Mouse (Mus musculus) kidney, postnatal 0 days (tissue): ENCODE results near the gene H2-T23. TPM values are rescaled to one million over a fixed set of nuclear protein-coding genes. Genes with fewer than 3 reads are reported as not detected.

Source experiments
- ATAC-seq: fragments of 200-750 bp; cut with Nextera tagmentation; replicated peaks from 2 replicates; pipeline ENCODE4 v1.8.0; 2017; ENCODE audit warnings: low read depth, moderate number of reproducible peaks, moderate TSS enrichment, moderate library complexity; ENCODE audit not compliant: low FRiP score
- DNase-seq: peaks from one replicate; pipeline ENCODE4 v3.0.0-alpha.2; 2016; ENCODE audit warnings: low spot score
- H3K27ac ChIP-seq: fragments of 300-500 bp; sonication (generic); 2 replicates; pipeline ENCODE4 v1.5.1; 2014; ENCODE audit warnings: mild to moderate bottlenecking
- H3K27me3 ChIP-seq: fragments of 300-500 bp; sonication (generic); 2 replicates; pipeline ENCODE4 v1.6.1; 2014; ENCODE audit warnings: low read length, mixed read lengths; ENCODE audit not compliant: insufficient read depth
- H3K36me3 ChIP-seq: fragments of 300-500 bp; sonication (generic); 2 replicates; pipeline ENCODE4 v1.6.1; 2014; ENCODE audit warnings: low read length, mixed read lengths; ENCODE audit not compliant: insufficient read depth
- H3K4me1 ChIP-seq: fragments of 300-500 bp; sonication (generic); replicated peaks from 2 replicates; pipeline ENCODE4 v1.6.1; 2014; ENCODE audit warnings: antibody characterized with exemption, low read length, mixed read lengths; ENCODE audit not compliant: insufficient read depth
- H3K4me2 ChIP-seq: fragments of 300-500 bp; sonication (generic); 2 replicates; pipeline ENCODE4 v1.6.1; 2014; ENCODE audit warnings: mild to moderate bottlenecking, low read length, moderate library complexity, mixed read lengths
- H3K4me3 ChIP-seq: fragments of 300-500 bp; sonication (generic); replicated peaks from 2 replicates; pipeline ENCODE4 v1.5.1; 2014; ENCODE audit warnings: low read depth, low read length
- H3K9ac ChIP-seq: fragments of 300-500 bp; sonication (generic); 2 replicates; pipeline ENCODE4 v1.6.1; 2014; ENCODE audit warnings: low read depth, low read length
- H3K9me3 ChIP-seq: fragments of 300-500 bp; sonication (generic); replicated peaks from 2 replicates; pipeline ENCODE4 v1.6.1; 2016; ENCODE audit warnings: low read length, inconsistent platforms, mixed read lengths
- CTCF ChIP-seq: IDR thresholded peaks from 2 replicates; pipeline ENCODE4 v1.5.1; 2016; ENCODE audit warnings: antibody characterized with exemption, low read depth, mild to moderate bottlenecking, moderate library complexity
- WGBS: fragments of 180-500 bp; shearing (Covaris S2); extraction: QIAGEN DNeasy Blood & Tissue Kit; methylation state at CpG from one replicate; pipeline ENCODE4 v1.1.7; 2014; 5-methylcytosine and 5-hydroxymethylcytosine counted together
- polyA plus RNA-seq: library from polyadenylated mRNA; unstranded; fragments of >200 nt; fragmentation: Nextera tagmentation; extraction: Ambion mirVana; gene quantifications from 2 replicates; pipeline ENCODE4 v1.2.1, GENCODE M21; 2015

Gene H2-T23
- polyA plus RNA-seq, 1 experiment from 2014 or later: 16.1 TPM

DNA sequence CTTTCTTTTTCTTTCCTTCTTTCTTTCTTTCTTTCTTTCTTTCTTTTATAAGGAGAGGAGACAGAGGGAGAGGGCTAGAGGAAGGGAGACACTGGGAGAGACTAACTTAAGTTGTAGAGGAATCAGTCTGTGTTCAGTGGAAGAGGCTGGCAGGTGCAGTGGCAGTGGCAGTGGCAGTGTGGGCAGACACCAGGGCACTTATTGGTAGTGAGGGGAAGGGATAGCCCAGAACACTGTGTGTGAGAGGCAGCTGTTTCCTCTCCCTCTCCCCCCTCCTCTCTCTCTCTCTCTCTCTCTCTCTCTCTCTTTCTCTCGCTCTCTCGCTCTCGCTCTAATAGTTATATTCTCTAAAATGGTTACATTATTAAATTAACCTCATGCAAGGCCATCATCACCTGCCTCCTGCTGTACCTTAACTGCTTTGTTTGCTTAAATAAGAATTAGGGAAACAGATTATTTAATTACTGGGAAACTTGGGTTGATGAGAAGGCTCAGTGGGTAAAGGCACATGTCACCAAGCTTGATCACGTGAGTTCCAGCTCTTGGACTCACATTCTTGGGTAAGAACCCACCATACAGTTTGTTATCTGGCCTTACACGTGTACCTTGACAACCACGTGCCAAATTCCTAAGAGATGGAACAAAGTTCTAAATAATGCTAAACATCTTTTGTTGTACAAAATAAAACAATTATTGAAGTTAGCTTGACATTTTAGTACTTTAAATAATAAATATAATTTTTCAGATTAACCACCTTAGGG lies 33.9 kb downstream of the H2-T23 start:
- H3K4me1 ChIP-seq: no peaks in the 10 kb centered on the region
- no peaks in the 10 kb centered on the region for H3K36me3 ChIP-seq
- 83% methylated on average over 6 of the region's 6 CpGs for WGBS

DNA sequence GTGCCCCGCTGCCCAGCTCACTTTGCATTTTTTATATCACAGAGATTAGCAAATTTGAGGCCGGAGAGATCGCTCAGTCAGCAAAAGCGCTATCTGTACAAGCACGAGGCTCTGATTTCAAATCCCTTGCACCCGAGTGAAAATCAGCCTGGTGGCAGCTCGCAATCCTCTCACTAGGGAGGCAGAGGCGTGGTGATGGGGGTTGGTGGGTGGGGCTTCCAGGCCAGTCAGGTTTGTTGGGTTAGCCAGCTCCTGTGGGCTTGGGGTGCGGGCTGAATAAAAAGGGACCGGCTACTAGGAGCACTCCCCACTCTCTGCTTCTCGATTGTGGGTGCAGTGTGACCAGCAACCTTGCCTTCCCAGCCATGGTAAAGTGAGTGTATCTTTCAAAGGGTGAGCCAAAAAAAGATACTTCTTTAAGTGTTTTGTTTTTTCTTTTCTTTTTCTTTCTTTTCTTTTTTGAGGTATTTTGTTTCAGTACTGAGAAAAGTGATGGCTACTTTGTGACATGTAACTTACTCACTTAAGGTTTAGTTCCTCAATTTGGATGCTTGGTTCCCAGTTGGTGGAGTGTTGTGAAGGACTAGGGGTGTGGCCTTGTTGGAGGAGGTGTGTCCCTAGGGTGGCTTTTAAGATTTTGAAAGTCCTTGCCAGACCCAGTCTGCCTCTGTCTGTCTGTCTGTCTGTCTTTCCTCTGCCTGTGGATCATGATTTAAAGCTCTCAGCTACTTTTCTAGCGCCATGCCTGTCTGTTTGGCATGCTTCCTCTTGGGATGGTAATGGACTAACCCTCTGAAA lies 34.7 kb downstream of the H2-T23 start:
- no peaks in the 10 kb centered on the region for H3K4me1 ChIP-seq
- H3K9me3 ChIP-seq: no peaks in the 10 kb centered on the region
- H3K4me2 ChIP-seq: no peak overlapping the region
- ATAC-seq (no peak), DNase-seq (no peak)
- no peak overlapping the region for H3K9ac ChIP-seq
- no peaks in the 10 kb centered on the region for H3K36me3 ChIP-seq
- 62% methylated on average over 12 of the region's 12 CpGs for WGBS
- H3K4me3 ChIP-seq: no peak overlapping the region
- no peaks in the 10 kb centered on the region for H3K27me3 ChIP-seq
- TF ChIP-seq CTCF: no peak
- H3K27ac ChIP-seq: no peak overlapping the region

More for the DNA sequence above, 33.9 kb downstream of the H2-T23 start:
- no peak for TF ChIP-seq CTCF
- no peak overlapping the region for H3K4me3 ChIP-seq
- H3K9me3 ChIP-seq: no peaks in the 10 kb centered on the region
- H3K9ac ChIP-seq: no peak overlapping the region
- no peak for DNase-seq
- ATAC-seq: no peak
- no peak overlapping the region for H3K27ac ChIP-seq
- H3K4me2 ChIP-seq: no peak overlapping the region
- H3K27me3 ChIP-seq: no peaks in the 10 kb centered on the region

DNA sequence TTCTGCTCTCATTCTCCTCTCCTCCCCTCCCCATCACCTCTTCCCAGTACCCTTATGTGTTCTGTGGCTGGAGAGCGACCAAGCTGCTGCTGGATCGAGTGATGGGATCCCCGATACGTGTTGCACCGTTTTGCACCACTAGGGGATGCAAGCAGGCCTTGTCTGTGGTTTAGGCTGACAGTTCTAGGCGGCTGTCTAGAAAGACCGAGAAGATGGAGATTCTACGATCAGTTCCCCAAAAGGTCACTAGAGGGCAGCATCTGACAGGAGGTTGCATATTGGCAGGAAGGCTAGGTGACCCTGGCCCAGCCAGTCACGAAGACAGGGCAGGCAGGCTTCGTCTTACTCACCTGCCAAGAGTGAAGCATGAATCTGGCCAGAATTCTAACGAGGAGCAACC lies 35.7 kb downstream of the H2-T23 start:
- Histone ChIP-seq H3K4me2 (no peak overlapping the region), H3K27ac (no peak overlapping the region), H3K4me3 (no peak overlapping the region), H3K9ac (no peak overlapping the region), H3K9me3 (no peaks in the 10 kb centered on the region), H3K4me1 (no peaks in the 10 kb centered on the region), H3K27me3 (no peaks in the 10 kb centered on the region), H3K36me3 (no peaks in the 10 kb centered on the region)
- TF ChIP-seq CTCF: peak; percentile 99
- under 1% methylated on average over 11 of the region's 11 CpGs for WGBS
- peak; percentile 96 for DNase-seq
- ATAC-seq: peak; percentile 69

DNA sequence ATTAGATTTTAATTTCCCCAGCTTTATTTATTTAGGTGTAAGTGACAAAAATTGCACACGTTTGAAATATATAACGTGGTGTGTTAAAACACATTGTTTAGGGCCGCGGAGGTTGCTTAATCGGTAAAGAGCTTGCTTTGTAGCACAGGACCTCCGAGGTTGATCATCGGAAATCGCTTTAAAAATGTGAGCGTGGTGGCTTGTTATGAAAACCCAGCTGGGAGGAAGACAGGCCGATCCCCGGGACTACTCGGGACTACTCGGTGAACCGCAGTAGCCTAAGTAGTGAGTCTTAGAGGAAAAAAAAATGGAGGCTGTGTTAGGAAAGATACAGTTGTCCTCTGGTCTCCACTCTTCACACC lies 37.8 kb downstream of the H2-T23 start:
- no peaks in the 10 kb centered on the region for H3K27me3 ChIP-seq
- H3K4me1 ChIP-seq: no peaks in the 10 kb centered on the region
- ATAC-seq (no peak), DNase-seq (peak; percentile 27)
- H3K9me3 ChIP-seq: no peaks in the 10 kb centered on the region
- H3K36me3 ChIP-seq: no peaks in the 10 kb centered on the region
- peak overlapping the region; percentile 25; the same call in 1 of the 2 replicates for H3K27ac ChIP-seq
- peak overlapping the region; percentile 37 for H3K4me3 ChIP-seq
- H3K9ac ChIP-seq: peak overlapping the region; percentile 57
- under 1% methylated on average over 14 of the region's 14 CpGs for WGBS
- peak overlapping the region; percentile 65 for H3K4me2 ChIP-seq
- no peak for TF ChIP-seq CTCF

DNA sequence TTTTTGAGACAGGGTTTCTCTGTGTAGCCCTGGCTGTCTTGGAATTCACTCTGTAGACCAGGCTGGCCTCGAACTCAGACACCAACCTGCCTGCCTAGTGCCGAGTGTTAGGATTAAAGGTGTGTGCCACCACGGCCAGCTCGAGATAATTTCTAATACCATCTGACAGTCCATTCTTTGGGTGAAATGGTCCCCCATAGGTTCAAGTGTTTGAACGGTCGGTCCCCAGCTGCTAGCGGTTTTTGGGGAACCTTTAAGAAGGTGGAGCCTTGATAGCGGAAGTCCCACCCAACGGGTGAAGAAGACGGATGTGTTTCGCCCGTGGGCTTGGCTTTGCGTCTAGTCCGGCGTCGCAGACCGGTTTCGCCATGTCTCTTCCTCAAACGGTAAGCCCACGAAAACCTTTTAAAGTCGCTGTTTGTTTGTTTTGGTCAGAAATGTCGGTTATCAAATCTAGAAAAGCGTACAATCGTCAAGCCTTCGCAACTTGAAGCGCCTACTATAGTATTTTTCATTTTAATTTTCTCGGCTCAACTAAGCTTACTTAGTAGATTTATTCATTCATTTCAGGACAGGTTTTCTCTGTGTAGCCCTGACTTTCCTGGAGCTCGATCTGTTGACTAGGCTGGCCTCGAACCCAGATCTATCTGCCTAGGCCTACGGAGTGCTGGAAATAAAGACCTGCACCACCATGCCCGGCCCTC lies 38.3 kb downstream of the H2-T23 start:
- ATAC-seq: peak; percentile 58
- H3K27ac ChIP-seq: peak overlapping the region; percentile 25; the same call in 1 of the 2 replicates
- no peak for TF ChIP-seq CTCF
- 2% methylated on average over 31 of the region's 31 CpGs for WGBS
- H3K27me3 ChIP-seq: no peaks in the 10 kb centered on the region
- H3K36me3 ChIP-seq: 0 out of 2 replicates have a peak, but pooled peaks cover 5% of the 10 kb centered on the region
- H3K9me3 ChIP-seq: no peaks in the 10 kb centered on the region
- peak overlapping the region; percentile 65 for H3K4me2 ChIP-seq
- H3K4me3 ChIP-seq: peak overlapping the region; percentile 37
- no peaks in the 10 kb centered on the region for H3K4me1 ChIP-seq
- DNase-seq: peak; percentile 91
- peak overlapping the region; percentile 57 for H3K9ac ChIP-seq

DNA sequence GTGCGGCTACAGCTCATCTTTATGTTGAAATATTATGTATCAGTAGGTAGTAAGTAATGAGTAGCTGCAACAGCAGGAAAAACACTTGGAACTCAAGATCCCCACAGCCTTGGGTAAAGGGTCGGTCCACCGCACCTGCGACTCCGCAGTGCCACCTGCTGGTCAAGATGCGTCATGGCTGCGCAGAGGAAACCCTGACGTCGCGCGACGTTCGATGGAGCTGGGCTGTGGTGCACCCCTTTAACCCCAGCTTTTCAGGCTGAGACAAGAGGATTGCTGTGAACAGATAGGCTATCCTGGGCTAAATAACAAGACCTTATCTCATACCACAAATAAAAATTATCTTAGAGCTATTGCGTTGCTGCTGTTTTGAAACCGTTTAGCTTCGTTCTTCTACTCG lies 39.0 kb downstream of the H2-T23 start:
- no peaks in the 10 kb centered on the region for H3K27me3 ChIP-seq
- H3K9ac ChIP-seq: no peak overlapping the region
- ATAC-seq: peak; percentile 58
- peaks cover 11% of the 10 kb centered on the region for H3K36me3 ChIP-seq
- peak overlapping the region; percentile 37 for H3K4me3 ChIP-seq
- no peaks in the 10 kb centered on the region for H3K9me3 ChIP-seq
- H3K4me1 ChIP-seq: no peaks in the 10 kb centered on the region
- peak; percentile 85 for DNase-seq
- 5% methylated on average over 17 of the region's 17 CpGs for WGBS
- peak overlapping the region; percentile 65 for H3K4me2 ChIP-seq
- peak; percentile 99 for TF ChIP-seq CTCF
- H3K27ac ChIP-seq: no peak overlapping the region
